Mouse (Mus musculus) gastrocnemius, postnatal 10 days (tissue): ENCODE results near the gene Prnd. TPM values are rescaled to one million over a fixed set of nuclear protein-coding genes. Genes with fewer than 3 reads are reported as not detected.

Experiments
- DNase-seq: peaks from one replicate; pipeline ENCODE4 v3.0.0; 2021; ENCODE audit warnings: mixed read lengths
- long read RNA-seq, 2 experiments: library from polyadenylated mRNA; stranded (forward); transcript quantifications; one replicate each; pipeline ENCODE4 v2.0.0; 2021
- total RNA-seq, 2 experiments: library from RNA; stranded (reverse); gene quantifications; 2 replicates each; pipeline ENCODE4 v1.2.3; 2021

Gene Prnd
- total RNA-seq, result 10 to 100 TPM; 32.9 to 48.1 TPM
- long read RNA-seq, experiment 1, transcript Prnd-204 (2 exons, 3,176 nt), result major isoform, 60 of 138 reads
- long read RNA-seq, experiment 1, transcript Prnd-202 (3 exons, 1,969 nt), result minor isoform, 17 of 138 reads
- long read RNA-seq, experiment 1, transcript Prnd-203 (3 exons, 1,938 nt), result minor isoform, 40 of 138 reads
- long read RNA-seq, experiment 1, partial matches to known transcripts, result 2 of 138 reads
- long read RNA-seq, experiment 1, other reads (novel, unspliced or antisense), result 15 of 138 reads
- long read RNA-seq, experiment 2, transcript Prnd-202 (3 exons, 1,969 nt), result minor isoform, 11 of 88 reads
- long read RNA-seq, experiment 2, transcript Prnd-203 (3 exons, 1,938 nt), result major isoform, 40 of 88 reads
- long read RNA-seq, experiment 2, transcript Prnd-204 (2 exons, 3,176 nt), result minor isoform, 27 of 88 reads
- long read RNA-seq, experiment 2, partial matches to known transcripts, result 4 of 88 reads
- long read RNA-seq, experiment 2, other reads (novel, unspliced or antisense), result 3 of 88 reads

GRCm38 (mm10) chr2:131950598-131951095, at the start of gene Prnd:
Gene Prnd, plus strand, starts transcription at chr2:131950861.
- no peak for DNase-seq

DNA sequence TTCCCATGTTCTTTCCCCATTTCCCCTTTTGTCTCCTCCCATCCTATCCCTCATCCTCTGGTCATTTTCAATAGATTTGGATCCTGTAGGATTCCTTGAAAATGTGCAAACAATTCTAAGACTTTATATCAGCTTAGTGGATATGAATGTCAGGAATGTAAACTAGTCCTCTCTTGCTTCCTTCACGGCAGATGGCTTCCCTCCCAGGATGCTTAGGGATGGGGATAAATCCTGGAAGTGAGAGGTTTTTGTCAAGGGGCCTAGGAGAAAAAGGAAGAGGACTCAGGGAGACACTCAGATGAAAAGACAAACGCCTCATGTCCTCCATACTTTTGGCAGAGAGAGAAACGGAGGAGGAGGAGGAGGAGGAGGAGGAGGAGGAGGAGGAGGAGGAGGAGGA, 48.2 kb upstream of the Prnd start:
- DNase-seq, result no peak

GRCm38 (mm10) chr2:131902867-131903266, 47.8 kb upstream of the Prnd start:
- DNase-seq, result peak; percentile 27

- no peak for DNase-seq
These were observed 45.6 kb upstream of the Prnd start for GRCm38 (mm10) chr2:131905025-131905424.

DNA sequence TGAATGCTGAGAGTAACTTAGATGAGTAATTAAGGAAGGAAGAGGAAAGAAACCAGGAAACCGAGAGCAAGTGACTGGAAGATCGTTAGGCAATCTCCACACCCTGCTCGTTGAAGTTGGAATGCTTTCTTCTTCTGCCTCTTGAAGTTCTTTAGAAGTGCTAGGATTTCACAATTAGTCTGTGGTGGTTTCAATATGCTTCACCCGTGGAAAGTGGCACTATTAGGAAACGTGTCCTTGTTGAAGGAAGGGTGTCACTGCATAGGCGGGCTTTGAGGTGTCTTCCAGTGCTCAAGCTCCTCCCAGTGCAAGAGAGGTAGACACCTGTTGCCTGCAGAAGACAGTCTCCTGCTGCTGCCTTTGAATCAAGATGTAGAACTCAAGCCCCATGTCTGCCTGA, 44.9 kb upstream of the Prnd start:
- no peak for DNase-seq

- DNase-seq, result no peak
These were observed 44.4 kb upstream of the Prnd start for GRCm38 (mm10) chr2:131906266-131906665.

DNA sequence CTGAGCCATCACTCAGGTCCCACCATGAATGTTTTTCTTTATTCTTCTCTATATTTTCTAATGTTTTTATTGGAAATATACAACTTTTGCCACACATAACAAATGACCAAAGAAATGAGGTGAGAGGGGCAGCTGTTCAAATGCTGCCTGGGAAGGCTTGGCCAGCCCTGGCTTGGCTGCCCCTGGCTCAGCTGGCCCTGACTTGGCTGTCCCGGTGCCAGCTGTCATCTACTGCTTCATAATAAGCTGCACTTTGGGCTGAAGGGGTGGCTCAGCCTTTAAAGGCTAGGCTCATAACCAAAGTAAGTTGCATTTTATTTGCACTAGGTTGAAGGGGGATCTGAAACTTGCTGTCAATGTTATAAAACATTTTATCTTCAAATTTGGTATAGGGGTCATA, 43.8 kb upstream of the Prnd start:
- DNase-seq, result peak; percentile 41

DNA sequence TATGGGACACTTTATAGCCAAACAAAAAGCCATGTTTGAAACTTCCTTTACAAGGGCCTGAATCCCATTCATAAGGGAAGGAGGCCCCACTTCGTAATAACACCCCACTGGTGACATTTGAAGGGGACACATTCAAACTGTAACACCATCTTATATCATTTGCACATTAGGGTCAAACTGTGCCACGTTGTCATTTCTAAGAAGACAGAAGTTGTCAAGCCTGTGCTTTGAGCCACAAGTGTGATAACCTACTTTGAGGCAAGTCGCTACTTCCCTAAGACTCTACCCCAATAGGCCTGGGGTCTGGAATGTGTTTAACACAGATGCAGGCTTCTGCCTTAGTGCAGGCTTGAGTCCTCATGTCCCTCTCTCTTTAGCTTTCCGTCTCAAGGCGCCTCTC, 43.4 kb upstream of the Prnd start:
- no peak for DNase-seq

GRCm38 (mm10) chr2:131908351-131908861, 42.3 kb upstream of the Prnd start:
- no peak for DNase-seq

- DNase-seq, result no peak
These were observed 41.8 kb upstream of the Prnd start for GRCm38 (mm10) chr2:131908906-131909305.

GRCm38 (mm10) chr2:131909683-131910572, 40.7 kb upstream of the Prnd start, which contains the start of the genes Prnp and Prn:
Gene Prnp, plus strand, starts transcription at chr2:131909928.
Gene Prn, plus strand, starts transcription at chr2:131909957.
- DNase-seq, result peak; percentile 92

- no peak for DNase-seq
These were observed 39.8 kb upstream of the Prnd start for GRCm38 (mm10) chr2:131910847-131911246.

GRCm38 (mm10) chr2:131911341-131911740, 39.3 kb upstream of the Prnd start:
- no peak for DNase-seq

- DNase-seq, result no peak
These were observed 38.0 kb upstream of the Prnd start for GRCm38 (mm10) chr2:131912526-131913258.

DNA sequence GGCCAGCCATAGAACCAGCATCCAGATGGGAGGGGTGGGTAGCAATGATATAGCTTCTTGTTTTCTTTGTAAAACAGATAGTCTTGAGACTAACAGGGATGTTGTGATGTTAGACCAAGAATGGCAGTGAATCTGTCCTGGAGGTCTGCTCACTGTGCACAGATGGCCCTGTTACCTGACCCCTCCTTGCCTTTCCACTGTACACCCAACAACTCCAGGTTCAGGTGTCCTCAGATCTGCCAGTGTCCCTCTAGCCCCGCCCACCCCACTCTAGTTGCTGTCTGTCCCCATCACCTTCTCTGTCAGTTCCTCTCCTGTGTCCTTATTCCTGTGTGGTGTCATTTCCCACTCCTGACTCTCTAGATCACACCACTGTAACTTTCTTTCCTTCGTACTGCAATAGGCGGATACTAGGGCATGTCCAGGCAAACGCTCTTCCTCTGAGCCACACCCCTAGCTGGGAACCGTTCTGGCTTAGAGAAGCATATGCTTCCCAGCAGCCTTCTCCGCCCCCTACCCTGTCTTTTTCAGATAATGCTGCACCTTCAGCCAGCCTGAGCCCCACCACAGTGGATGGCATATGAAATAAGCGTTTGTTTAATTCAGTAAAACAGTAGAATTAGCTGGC, 18.3 kb upstream of the Prnd start:
- DNase-seq, result no peak

GRCm38 (mm10) chr2:131933013-131933412, 17.6 kb upstream of the Prnd start:
- DNase-seq, result no peak

- DNase-seq, result no peak
These were observed 17.1 kb upstream of the Prnd start for GRCm38 (mm10) chr2:131933598-131933997.

- DNase-seq, result no peak
These were observed 16.4 kb upstream of the Prnd start for GRCm38 (mm10) chr2:131934243-131934642.

- no peak for DNase-seq
These were observed 15.1 kb upstream of the Prnd start for GRCm38 (mm10) chr2:131935390-131936105.

- DNase-seq, result no peak
These were observed 14.3 kb upstream of the Prnd start for GRCm38 (mm10) chr2:131936410-131936809.
